Mouse (Mus musculus) small intestine, adult 2 months (tissue): ENCODE data around the gene Larp6. TPM values are rescaled to one million over a fixed set of nuclear protein-coding genes. Genes with fewer than 3 reads are reported as not detected.

Experiments
- H3K27ac ChIP-seq: fragments of 200-500 bp; 2 replicates; pipeline ENCODE4 v1.5.1; 2012; ENCODE audit warnings: low read depth, low read length, control low read depth, inconsistent platforms; ENCODE audit not compliant: insufficient read depth
- H3K27me3 ChIP-seq: fragments of 200-500 bp; 2 replicates; pipeline ENCODE4 v1.6.1; 2012; ENCODE audit warnings: mild to moderate bottlenecking, moderate library complexity, low read length, inconsistent platforms; ENCODE audit not compliant: control insufficient read depth, insufficient read depth
- H3K36me3 ChIP-seq: fragments of 200-500 bp; 2 replicates; pipeline ENCODE4 v1.6.1; 2012; ENCODE audit warnings: mild to moderate bottlenecking, low read length, control low read depth, inconsistent platforms; ENCODE audit not compliant: control insufficient read depth, insufficient read depth
- H3K4me1 ChIP-seq: fragments of 200-500 bp; 2 replicates; pipeline ENCODE4 v1.6.1; 2012; ENCODE audit warnings: low read length, inconsistent platforms, mixed read lengths; ENCODE audit not compliant: control insufficient read depth, insufficient read depth, insufficient read length
- H3K4me3 ChIP-seq: fragments of 200-500 bp; 2 replicates; pipeline ENCODE4 v1.5.1; 2012; ENCODE audit warnings: low read depth, mild to moderate bottlenecking, control low read depth, inconsistent platforms, low read length, moderate library complexity
- CTCF ChIP-seq: fragments of 200-500 bp; IDR thresholded peaks from 2 replicates; pipeline ENCODE4 v1.5.1; 2012; ENCODE audit warnings: low read depth, mild to moderate bottlenecking, control low read depth, inconsistent platforms, low read length, moderate library complexity, mixed read lengths; ENCODE audit not compliant: insufficient replicate concordance, insufficient read length; ENCODE audit errors: extremely low read depth
- POLR2A ChIP-seq: fragments of 200-500 bp; IDR thresholded peaks from 2 replicates; pipeline ENCODE4 v1.6.1; 2012; ENCODE audit warnings: low read depth, mild to moderate bottlenecking, control low read depth, inconsistent platforms, low read length, moderate library complexity
- WGBS: fragments of 180-500 bp; shearing (Covaris S2); methylation state at CpG from one replicate; pipeline ENCODE4 v1.1.7; 2018; 5-methylcytosine and 5-hydroxymethylcytosine counted together
- polyA plus RNA-seq: library from polyadenylated mRNA; depleted of rRNA; stranded (reverse); fragments of >200 nt; gene quantifications from 2 replicates; pipeline ENCODE4 v1.2.3, GENCODE M21; 2012

Larp6 gene
- polyA plus RNA-seq, 1 experiment, result 0.84 TPM

DNA sequence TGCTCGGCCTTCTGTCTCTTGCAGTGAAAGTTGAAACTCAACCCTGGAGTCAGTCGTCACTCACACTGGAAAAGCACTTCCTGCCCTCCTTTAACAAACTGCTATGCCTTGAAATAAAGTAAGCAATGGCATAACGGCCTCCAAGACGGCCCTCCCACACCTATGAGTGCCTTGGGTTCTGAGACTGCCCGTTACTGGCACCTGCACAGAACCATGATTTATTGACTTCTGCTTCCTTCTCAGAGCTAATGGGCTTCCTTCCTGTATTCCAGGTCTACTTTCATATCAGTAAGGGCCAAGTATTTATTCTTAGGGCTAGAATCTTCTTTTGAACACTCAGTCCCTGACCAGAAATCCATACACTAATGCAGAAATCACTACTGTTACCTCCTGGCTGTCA, 33.9 kb upstream of the Larp6 start:
- Histone ChIP-seq H3K4me1 (no peaks in the 10 kb centered on the region), H3K27me3 (no peaks in the 10 kb centered on the region), H3K27ac (no peak overlapping the region), H3K4me3 (no peak overlapping the region), H3K36me3 (peaks cover 6% of the 10 kb centered on the region; the same call in 1 of the 2 replicates)
- TF ChIP-seq POLR2A (no peak), CTCF (no peak)
- 56% methylated on average over 5 of the region's 5 CpGs for WGBS

DNA sequence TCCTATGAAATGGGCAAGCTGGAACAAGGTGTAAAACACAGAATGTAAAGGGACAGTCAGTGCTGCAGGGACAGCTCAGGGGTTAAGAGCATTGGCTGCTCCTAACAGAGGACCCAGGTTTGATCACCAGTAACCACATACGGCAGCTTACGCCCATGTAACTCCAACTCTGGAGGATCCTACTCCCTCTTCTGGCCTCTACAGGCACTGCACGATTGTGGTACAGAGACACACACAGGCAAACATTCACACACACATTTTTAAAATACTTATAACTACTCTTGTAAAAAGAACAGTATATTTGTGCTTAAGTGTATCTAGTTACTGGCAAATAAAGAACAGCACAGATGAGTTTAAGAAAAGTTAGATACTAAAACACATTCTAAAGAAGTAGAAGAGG, 31.8 kb upstream of the Larp6 start:
- Histone ChIP-seq H3K4me3 (no peak overlapping the region), H3K36me3 (peaks cover 6% of the 10 kb centered on the region; the same call in 1 of the 2 replicates), H3K27me3 (no peaks in the 10 kb centered on the region), H3K4me1 (no peaks in the 10 kb centered on the region), H3K27ac (no peak overlapping the region)
- 86% methylated on average over 3 of the region's 3 CpGs for WGBS
- no peak for TF ChIP-seq POLR2A
- TF ChIP-seq CTCF, result no peak

DNA sequence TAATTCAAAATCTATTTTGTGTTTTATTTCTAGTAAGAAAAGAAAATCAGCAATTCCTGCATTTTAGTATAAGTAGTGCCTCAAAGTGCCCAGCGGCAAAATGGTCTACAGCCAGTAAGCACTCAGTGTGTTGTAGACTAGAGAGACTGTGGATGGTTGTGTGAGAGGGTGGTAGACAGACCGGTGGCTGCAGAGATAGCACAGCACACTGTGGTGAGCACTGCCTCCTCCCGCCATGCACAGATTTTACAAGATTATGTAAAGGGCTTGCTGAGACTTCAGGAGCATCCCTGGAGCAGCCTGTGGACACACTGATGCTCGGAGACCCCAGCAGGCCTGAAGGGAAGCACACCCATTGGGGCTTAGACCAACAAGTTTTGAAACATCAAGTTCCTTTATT, 30.0 kb upstream of the Larp6 start:
- 86% methylated on average over 4 of the region's 4 CpGs for WGBS
- no peak overlapping the region for H3K27ac ChIP-seq
- TF ChIP-seq POLR2A (no peak), CTCF (no peak)
- H3K4me3 ChIP-seq, result no peak overlapping the region
- no peaks in the 10 kb centered on the region for H3K27me3 ChIP-seq
- no peaks in the 10 kb centered on the region for H3K4me1 ChIP-seq
- H3K36me3 ChIP-seq, result peaks cover 6% of the 10 kb centered on the region; the same call in 1 of the 2 replicates

DNA sequence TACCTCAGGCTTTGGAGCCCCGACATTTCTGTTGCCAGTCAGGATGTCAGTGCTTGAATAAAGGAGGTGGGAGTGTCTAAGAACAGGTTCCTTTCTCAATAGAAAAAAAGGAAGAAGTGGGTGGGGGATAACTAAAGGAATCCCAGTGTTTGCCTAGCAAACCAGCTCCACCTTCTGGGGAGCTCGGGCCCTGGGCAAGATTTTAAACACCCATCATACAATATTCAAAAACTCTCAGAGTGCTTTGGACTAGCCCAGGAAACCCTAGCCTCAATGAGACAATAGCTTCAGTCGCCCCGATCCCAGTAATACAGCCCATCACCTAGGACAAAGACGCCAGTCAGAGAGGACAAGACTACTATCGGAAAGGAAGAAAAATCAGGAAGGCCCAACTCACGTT, 25.4 kb upstream of the Larp6 start:
- 0 out of 2 replicates have a peak, but pooled peaks have one; percentile 29 for TF ChIP-seq CTCF
- no peak for TF ChIP-seq POLR2A
- H3K36me3 ChIP-seq, result no peaks in the 10 kb centered on the region
- WGBS, result under 1% methylated on average over 7 of the region's 7 CpGs
- H3K27me3 ChIP-seq, result no peaks in the 10 kb centered on the region
- no peaks in the 10 kb centered on the region for H3K4me1 ChIP-seq
- H3K4me3 ChIP-seq, result peak overlapping the region; percentile 70
- H3K27ac ChIP-seq, result peak overlapping the region; percentile 69

DNA sequence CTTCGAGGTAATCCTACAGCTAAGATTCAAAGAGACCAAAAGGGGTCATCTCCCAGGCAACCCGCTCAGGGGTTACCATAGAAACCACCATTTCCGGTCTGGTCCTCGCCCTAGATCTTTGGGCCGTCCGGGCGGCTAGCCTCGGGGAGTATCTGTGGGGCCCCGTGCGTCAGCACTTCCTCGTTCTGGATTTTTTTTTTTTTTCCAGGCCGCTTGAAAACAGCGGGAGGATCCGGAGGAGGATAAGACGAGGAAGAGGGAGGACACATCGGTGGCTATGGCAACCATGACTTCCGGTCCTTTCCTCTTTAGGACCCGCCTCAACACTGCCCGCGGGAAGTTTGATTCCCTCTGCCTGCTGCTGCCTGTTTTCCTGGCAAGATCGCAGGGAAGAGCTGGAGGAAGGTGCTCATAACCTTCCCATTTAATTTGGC, 24.9 kb upstream of the Larp6 start, which contains the start of gene Lrrc49:
TSS of gene Lrrc49 (minus strand) at position 268 of the 434 bp plus-strand sequence.
- peak within 1 kb of the TSS; percentile 69 for H3K27ac ChIP-seq
- peak within 1 kb of the TSS; percentile 70 for H3K4me3 ChIP-seq
- TF ChIP-seq POLR2A (0 out of 2 replicates have a peak, but pooled peaks have one; percentile 42), CTCF (no peak)
- H3K36me3 ChIP-seq, result no peaks in the 10 kb centered on the region
- no peaks in the 10 kb centered on the region for H3K27me3 ChIP-seq
- WGBS, result 1% methylated on average over 21 of the region's 21 CpGs
- no peaks in the 10 kb centered on the region for H3K4me1 ChIP-seq

DNA sequence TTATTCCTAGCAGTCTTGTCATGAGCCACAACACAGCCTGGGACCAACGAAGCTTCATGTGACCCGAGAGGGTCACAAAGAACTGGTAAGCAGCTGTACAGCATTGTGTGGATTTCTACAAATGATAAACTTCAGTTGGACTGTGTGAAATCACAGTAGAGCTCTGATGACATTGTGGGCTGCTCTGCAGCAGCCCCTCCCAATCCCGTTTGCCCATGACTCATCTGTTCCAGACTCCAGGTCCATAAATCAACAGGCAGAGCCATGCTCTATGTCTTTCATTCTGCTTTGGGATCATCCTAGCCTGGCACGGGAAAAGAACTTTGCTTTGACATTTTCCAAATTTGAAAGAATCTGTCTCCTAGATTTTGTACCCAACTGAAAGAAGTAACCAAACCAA, 20.2 kb upstream of the Larp6 start:
- Histone ChIP-seq H3K36me3 (no peaks in the 10 kb centered on the region), H3K27me3 (no peaks in the 10 kb centered on the region), H3K4me1 (no peaks in the 10 kb centered on the region), H3K4me3 (no peak overlapping the region), H3K27ac (no peak overlapping the region)
- TF ChIP-seq POLR2A (no peak), CTCF (no peak)
- WGBS, result 40% methylated on average over 4 of the region's 4 CpGs

DNA sequence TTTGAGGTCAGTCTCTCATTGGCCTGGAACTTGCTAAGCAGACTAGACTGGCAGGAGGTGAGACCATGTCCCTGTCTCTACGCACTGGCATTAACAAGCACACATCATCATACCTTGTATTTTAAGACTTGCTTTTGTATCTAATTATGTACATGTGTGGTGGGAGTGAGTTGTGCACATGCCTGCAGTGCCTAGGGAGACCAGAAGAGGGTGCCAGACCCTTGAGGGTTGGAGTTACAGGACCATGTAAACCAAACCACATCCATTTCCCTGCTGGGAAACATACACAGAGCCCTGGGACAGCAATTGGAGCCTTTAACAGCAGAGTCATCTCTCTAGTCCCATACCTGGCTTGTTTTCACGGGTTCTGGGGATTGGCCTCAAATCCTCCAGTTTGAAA, 18.8 kb upstream of the Larp6 start:
- no peaks in the 10 kb centered on the region for H3K4me1 ChIP-seq
- H3K27ac ChIP-seq, result no peak overlapping the region
- H3K27me3 ChIP-seq, result no peaks in the 10 kb centered on the region
- no peak overlapping the region for H3K4me3 ChIP-seq
- TF ChIP-seq CTCF, result no peak
- no peak for TF ChIP-seq POLR2A
- no peaks in the 10 kb centered on the region for H3K36me3 ChIP-seq
- WGBS, result 69% methylated on average over 2 of the region's 2 CpGs
